Mouse (Mus musculus): Measurements from ENCODE around the gene Parp8.

GRCm38 (mm10) chr13:116879580-116880192 is 145.7 kb downstream of the Parp8 start:
- no peak for TF ChIP-seq CTCF (conservative IDR thresholded peaks at IDR 0.05 in 1 of 2, IDR thresholded peaks at IDR 0.05 in 1 of 2; ENCODE audit: low read depth in 2 of 2, low read length in 2 of 2)
- no peak for TF ChIP-seq ZNF384 (IDR thresholded peaks at IDR 0.05; ENCODE audit: low read depth, low read length)
- TF ChIP-seq MAZ (IDR thresholded peaks at IDR 0.05; ENCODE audit: low read depth, low read length), result no peak
- TF ChIP-seq POLR2A (IDR thresholded peaks at IDR 0.05; ENCODE audit: low read depth, low read length), result no peak
- TF ChIP-seq HCFC1 (IDR thresholded peaks at IDR 0.05; ENCODE audit: low read depth, low read length), result no peak
- TF ChIP-seq KAT2A (IDR thresholded peaks at IDR 0.05; ENCODE audit: insufficient replicate concordance, low read length), result no peak
- TF ChIP-seq TBP (conservative IDR thresholded peaks at IDR 0.05; ENCODE audit: low read depth, low read length), result no peak
- no peak for TF ChIP-seq BHLHE40 (IDR thresholded peaks at IDR 0.05; ENCODE audit: low read depth, low read length)
- TF ChIP-seq POLR2AphosphoS2 (IDR thresholded peaks at IDR 0.05; ENCODE audit: low read depth, low read length), result no peak
- no peak for TF ChIP-seq TCF12 (IDR thresholded peaks at IDR 0.05; ENCODE audit: low read depth, low read length)
- no peak for TF ChIP-seq E2F4 (IDR thresholded peaks at IDR 0.05; ENCODE audit: insufficient replicate concordance, low read depth, low read length)
- TF ChIP-seq USF1 (IDR thresholded peaks at IDR 0.05; ENCODE audit: low read depth, low read length), result no peak
- TF ChIP-seq EP300 (IDR thresholded peaks at IDR 0.05; ENCODE audit: low read length), result no peak
